Comparison of ENCODE assay signal across 11 mouse cellular contexts in the genomic region with DNA sequence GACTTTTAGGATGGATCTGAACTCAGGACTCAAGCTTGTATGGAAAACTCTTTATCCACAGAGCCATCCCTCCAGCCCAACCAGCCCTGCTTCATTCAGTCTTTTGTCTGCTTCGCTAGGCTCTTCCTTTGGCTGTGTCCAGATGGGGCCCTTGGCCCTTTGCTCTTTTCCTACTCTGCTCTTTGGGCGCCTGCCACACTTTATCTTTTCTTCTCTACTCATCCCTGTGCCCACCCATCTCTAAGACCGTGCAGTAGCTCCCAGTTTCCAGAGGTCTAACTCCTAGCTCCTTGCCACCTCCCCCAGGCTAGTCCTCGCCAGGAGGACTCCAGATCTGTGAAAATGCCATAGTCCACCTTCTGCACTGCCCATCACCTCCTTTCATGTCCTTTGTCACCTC.
DNase-seq lines count a peak whose midpoint lies in the region.
"Had no signal": no experiment of that assay in that cellular context is flagged by ENCODE, and none has a peak within 500 bp of the region (broad histone marks: within the 10 kb centered on the region; RNA-seq: fewer than 3 reads in every experiment).

No protein-coding gene starts in this region.

- DNase-seq in cerebellum, adult 11-12 months: peak; percentile 55
- no peak for DNase-seq in cerebellum, postnatal 36 days
- peak; percentile 44 for DNase-seq in cerebellum, adult 8-10 months
- DNase-seq in cerebellum, postnatal 4 days (ENCODE audit: low spot score in 2 of 2): no peak
- DNase-seq in cerebellum, adult 9-11 months: peak; percentile 60
- no peak for DNase-seq in kidney, postnatal 36 days
- DNase-seq: adrenal gland, adult 8-10 months; adrenal gland, postnatal 14 days; adrenal gland, postnatal 36 days; B cell, adult 2 months; forebrain, postnatal 0 days had no signal

Comparison
In these comparisons a context has a peak if more than half of its experiments do, and no peak if none do; other contexts are left out.
1. DNase-seq: peak in cerebellum, adult 11-12 months (single experiment), cerebellum, adult 8-10 months (single experiment) and cerebellum, adult 9-11 months (single experiment); none in cerebellum, postnatal 36 days (0 of 2), cerebellum, postnatal 4 days (0 of 2) and kidney, postnatal 36 days (0 of 2).